In the genomic region with DNA sequence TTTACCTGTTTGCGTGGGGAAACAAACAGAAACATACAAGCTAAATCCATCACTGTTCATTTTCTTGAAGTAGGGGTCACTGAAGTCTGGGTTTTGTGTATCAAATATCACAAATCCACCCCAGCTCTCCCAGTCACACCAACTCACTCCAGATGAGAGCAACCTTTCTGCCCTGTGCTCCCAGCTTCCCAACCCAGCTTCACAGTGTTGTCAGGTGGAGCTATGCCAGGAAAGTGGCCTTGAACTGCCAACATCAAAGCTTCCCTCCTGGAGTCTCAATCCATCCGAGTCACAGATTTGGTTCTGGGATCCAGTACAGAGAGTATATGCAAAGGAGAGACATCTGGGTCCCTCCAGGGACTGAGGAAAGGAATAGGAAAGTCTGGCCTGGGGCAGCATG, we compare ENCODE assay signal across 8 mouse cellular contexts. TPM values are rescaled to one million over a fixed set of nuclear protein-coding genes. Genes with fewer than 3 reads are reported as not detected.
DNase-seq lines count a peak whose midpoint lies in the region; ATAC-seq lines count a peak whose summit lies in the region.

No protein-coding gene starts in this region.

- peak; percentile 61 to 67 for DNase-seq in heart, adult 18-20 months
- DNase-seq in heart, postnatal 25 days (ENCODE audit: low spot score): no peak
- DNase-seq in forebrain, embryonic 14.5 days (ENCODE audit: low spot score): no peak
- DNase-seq in kidney, adult 9 months: peak; percentile 59
- no peak for DNase-seq in midbrain, embryonic 14.5 days
- no peak for DNase-seq in embryo, embryonic 10.5 days (ENCODE audit: low spot score)
- DNase-seq in thymus, postnatal 25 days: no peak
- DNase-seq in right cerebral cortex, postnatal 36 days (ENCODE audit: low spot score in 2 of 2): no peak

- no peak overlapping the region for H3K27ac ChIP-seq in forebrain, embryonic 14.5 days (ENCODE audit: low read depth, low read length)
- peak overlapping the region; percentile 97; the same call in 1 of the 2 replicates for H3K27ac ChIP-seq in midbrain, embryonic 14.5 days (replicated peaks; ENCODE audit: low read depth, low read length)

- H3K4me3 ChIP-seq in forebrain, embryonic 14.5 days (ENCODE audit: low read depth, low read length): 0 out of 2 replicates have a peak overlapping the region, but pooled peaks have one; percentile 89
- H3K4me3 ChIP-seq in midbrain, embryonic 14.5 days (replicated peaks; ENCODE audit: low read depth, low read length): peak overlapping the region; percentile 82

- ATAC-seq in forebrain, embryonic 14.5 days: no peak
- ATAC-seq in midbrain, embryonic 14.5 days (ENCODE audit: low FRiP score, low TSS enrichment): no peak

- H3K36me3 ChIP-seq in forebrain, embryonic 14.5 days (ENCODE audit: control insufficient read depth, insufficient read depth, low read length): no peaks in the 10 kb centered on the region
- no peaks in the 10 kb centered on the region for H3K36me3 ChIP-seq in midbrain, embryonic 14.5 days (ENCODE audit: control insufficient read depth, insufficient read depth, low read length)

- H3K9ac ChIP-seq in forebrain, embryonic 14.5 days (ENCODE audit: low read length): peak overlapping the region; percentile 96; the same call in 1 of the 2 replicates
- no peak overlapping the region; the same call in 1 of the 2 replicates for H3K9ac ChIP-seq in midbrain, embryonic 14.5 days (replicated peaks; ENCODE audit: low read length)

- intact Hi-C loops in heart, postnatal 25 days (cut with DNase I): no loop called here

- H3K27me3 ChIP-seq in forebrain, embryonic 14.5 days (replicated peaks; ENCODE audit: control insufficient read depth, insufficient read depth, low read length): no peaks in the 10 kb centered on the region
- no peaks in the 10 kb centered on the region for H3K27me3 ChIP-seq in midbrain, embryonic 14.5 days (ENCODE audit: control insufficient read depth, insufficient read depth, low read length)

- 80% methylated on average over 2 of the region's 2 CpGs for WGBS in forebrain, embryonic 14.5 days
- WGBS in midbrain, embryonic 14.5 days: 77% methylated on average over 2 of the region's 2 CpGs

- peaks cover 23% of the 10 kb centered on the region for H3K4me1 ChIP-seq in forebrain, embryonic 14.5 days (ENCODE audit: control insufficient read depth, insufficient read depth, low read length)
- H3K4me1 ChIP-seq in midbrain, embryonic 14.5 days (ENCODE audit: control insufficient read depth, insufficient read depth, low read length): peaks cover 24% of the 10 kb centered on the region

- H3K4me2 ChIP-seq in forebrain, embryonic 14.5 days (ENCODE audit: low read length): peak overlapping the region; percentile 77
- peak overlapping the region; percentile 61 for H3K4me2 ChIP-seq in midbrain, embryonic 14.5 days (ENCODE audit: low read length)

- H3K9me3 ChIP-seq in forebrain, embryonic 14.5 days (replicated peaks; ENCODE audit: control insufficient read depth, low read length): no peaks in the 10 kb centered on the region
- no peaks in the 10 kb centered on the region for H3K9me3 ChIP-seq in midbrain, embryonic 14.5 days (ENCODE audit: control insufficient read depth, low read length)

RNA-seq across cellular contexts. Expression of a gene that starts 1.0 kb away (rescaled TPM):
- 1,000 to 10,000 TPM; 2,187 to 2,245 TPM for total RNA-seq in heart, adult 18-20 months (2021)
- 1,000 to 10,000 TPM; 1,585 to 1,668 TPM for total RNA-seq in heart, postnatal 25 days (2021)
- 315 and 338 TPM in 2 replicates for polyA plus RNA-seq in forebrain, embryonic 14.5 days (2014; fragmentation: Nextera tagmentation; extraction: Ambion mirVana)
- polyA plus RNA-seq in midbrain, embryonic 14.5 days (2014; fragmentation: Nextera tagmentation; extraction: Ambion mirVana): 203 and 232 TPM in 2 replicates

Comparison
In these comparisons a context has a peak if more than half of its experiments do, and no peak if none do; other contexts are left out.
1. DNase-seq: peak in heart, adult 18-20 months (2 of 2) and kidney, adult 9 months (single experiment); none in heart, postnatal 25 days (single experiment), forebrain, embryonic 14.5 days (single experiment), midbrain, embryonic 14.5 days (single experiment), embryo, embryonic 10.5 days (single experiment), thymus, postnatal 25 days (single experiment) and right cerebral cortex, postnatal 36 days (0 of 2).